Mouse (Mus musculus) cerebellum, adult 2 months (tissue): ENCODE results near the gene Vsnl1. TPM values are rescaled to one million over a fixed set of nuclear protein-coding genes. Genes with fewer than 3 reads are reported as not detected.

Experiments
- DNase-seq, 2 experiments: peaks; one replicate each; pipeline ENCODE4 v3.0.0; 2021
- H3K27ac ChIP-seq: fragments of 200-500 bp; 2 replicates; pipeline ENCODE4 v1.5.1; 2012; ENCODE audit warnings: low read length, control low read depth, inconsistent platforms; ENCODE audit not compliant: insufficient read depth
- H3K27me3 ChIP-seq: fragments of 200-500 bp; 2 replicates; pipeline ENCODE4 v1.6.1; 2012; ENCODE audit warnings: inconsistent platforms, mild to moderate bottlenecking, low read length, moderate library complexity; ENCODE audit not compliant: control insufficient read depth, insufficient read depth
- H3K4me1 ChIP-seq: fragments of 200-500 bp; 2 replicates; pipeline ENCODE4 v1.6.1; 2011; ENCODE audit warnings: low read length; ENCODE audit not compliant: control insufficient read depth, insufficient read depth
- H3K4me3 ChIP-seq: fragments of 200-500 bp; replicated peaks from 2 replicates; pipeline ENCODE3; 2011; ENCODE audit warnings: mild to moderate bottlenecking, low read depth, low read length, control low read depth; ENCODE audit not compliant: insufficient read depth
- CTCF ChIP-seq: fragments of 200-500 bp; IDR thresholded peaks from 2 replicates; pipeline ENCODE4 v1.5.1; 2011; ENCODE audit warnings: low read depth, mild to moderate bottlenecking, control low read depth, low read length, moderate library complexity, borderline replicate concordance; ENCODE audit not compliant: insufficient read depth
- POLR2A ChIP-seq: fragments of 200-500 bp; IDR thresholded peaks from 2 replicates; pipeline ENCODE4 v1.6.1; 2011; ENCODE audit warnings: low read length, control low read depth, borderline replicate concordance; ENCODE audit not compliant: insufficient read depth
- WGBS: fragments of 180-500 bp; shearing (Covaris S2); methylation state at CpG from one replicate; pipeline ENCODE4 v1.1.7; 2018; 5-methylcytosine and 5-hydroxymethylcytosine counted together
- polyA plus RNA-seq: library from polyadenylated mRNA; depleted of rRNA; stranded (reverse); fragments of >200 nt; gene quantifications from 2 replicates; pipeline ENCODE4 v1.2.3, GENCODE M21; 2012; rRNA removed

Gene Vsnl1
- polyA plus RNA-seq, 1 experiment = 543 TPM

GRCm38 (mm10) chr12:11306753-11307645, 129.4 kb downstream of the Vsnl1 start:
- no peak overlapping the region for H3K27ac ChIP-seq
- DNase-seq = no peak
- WGBS = 84% methylated on average over 8 of the region's 8 CpGs
- no peak for TF ChIP-seq POLR2A
- TF ChIP-seq CTCF = no peak
- H3K27me3 ChIP-seq = no peaks in the 10 kb centered on the region
- H3K4me1 ChIP-seq = no peaks in the 10 kb centered on the region
- no peak overlapping the region for H3K4me3 ChIP-seq

DNA sequence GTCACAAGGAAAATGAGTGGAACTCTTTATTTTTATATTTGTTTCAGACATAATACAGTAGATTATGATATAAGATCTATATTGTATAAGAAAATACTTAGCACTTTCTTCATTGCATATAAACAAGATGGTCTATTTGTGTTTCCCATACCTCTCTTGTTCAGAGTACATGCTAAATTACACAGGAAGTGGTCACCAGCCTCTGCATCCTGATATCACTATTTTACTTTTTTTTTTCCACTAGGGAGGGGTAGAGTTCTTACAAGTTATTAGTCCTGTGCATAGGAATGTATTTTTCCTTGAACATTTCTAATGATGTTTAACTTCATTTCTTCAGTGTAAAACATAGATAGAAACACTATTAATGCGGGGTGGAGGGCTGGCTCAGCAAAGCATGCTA, 135.6 kb downstream of the Vsnl1 start:
- Histone ChIP-seq H3K27ac (no peak overlapping the region), H3K27me3 (no peaks in the 10 kb centered on the region), H3K4me1 (no peaks in the 10 kb centered on the region), H3K4me3 (no peak overlapping the region)
- TF ChIP-seq CTCF (no peak), POLR2A (no peak)
- 100% methylated on average over 1 of the region's 1 CpGs for WGBS
- DNase-seq = no peak

DNA sequence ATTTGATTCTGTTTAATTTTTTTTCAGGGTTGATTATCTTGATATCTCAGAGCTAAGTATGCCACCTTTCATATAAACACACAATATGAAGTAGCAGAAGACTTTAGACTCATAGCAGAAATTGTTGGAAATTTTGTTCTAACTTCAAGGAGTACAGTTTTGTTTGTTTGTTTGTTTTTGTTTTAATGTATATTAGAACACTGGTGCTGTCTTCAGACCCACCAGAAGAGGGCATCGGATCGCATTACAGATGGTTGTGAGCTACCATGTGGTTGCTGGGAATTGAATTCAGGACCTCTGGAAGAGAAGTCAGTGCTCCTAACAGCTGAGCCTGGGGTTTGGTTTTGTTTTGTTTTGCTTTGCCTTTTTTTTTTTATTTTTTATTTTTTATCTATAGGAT, 150.0 kb downstream of the Vsnl1 start:
- 95% methylated on average over 2 of the region's 2 CpGs for WGBS
- no peak overlapping the region for H3K27ac ChIP-seq
- H3K4me1 ChIP-seq = no peaks in the 10 kb centered on the region
- no peak for TF ChIP-seq POLR2A
- no peak overlapping the region for H3K4me3 ChIP-seq
- no peaks in the 10 kb centered on the region for H3K27me3 ChIP-seq
- DNase-seq = no peak

DNA sequence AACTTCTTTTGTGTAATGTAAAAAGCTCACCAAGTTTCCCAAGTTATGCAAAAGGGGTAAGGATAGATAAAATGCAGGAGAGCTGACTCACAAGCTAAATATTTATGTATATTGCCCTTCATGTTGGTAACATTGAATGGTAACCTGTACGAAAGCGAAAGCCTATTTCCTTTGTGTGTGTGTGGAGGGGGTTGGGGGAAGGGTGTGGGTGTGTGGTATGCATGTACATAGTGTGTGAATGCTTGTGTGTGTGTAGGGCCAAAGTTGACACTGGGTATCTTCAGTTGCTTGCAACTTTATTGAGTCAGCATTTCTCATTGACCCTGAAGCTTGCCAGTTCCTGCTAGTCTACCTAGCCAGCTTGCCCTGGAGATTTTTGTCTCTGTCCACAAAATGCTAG, 154.8 kb downstream of the Vsnl1 start:
- DNase-seq = no peak
- no peak overlapping the region for H3K4me3 ChIP-seq
- no peaks in the 10 kb centered on the region for H3K27me3 ChIP-seq
- no peak overlapping the region for H3K27ac ChIP-seq
- TF ChIP-seq CTCF (no peak), POLR2A (no peak)
- WGBS = 96% methylated on average over 2 of the region's 2 CpGs
- H3K4me1 ChIP-seq = no peaks in the 10 kb centered on the region

DNA sequence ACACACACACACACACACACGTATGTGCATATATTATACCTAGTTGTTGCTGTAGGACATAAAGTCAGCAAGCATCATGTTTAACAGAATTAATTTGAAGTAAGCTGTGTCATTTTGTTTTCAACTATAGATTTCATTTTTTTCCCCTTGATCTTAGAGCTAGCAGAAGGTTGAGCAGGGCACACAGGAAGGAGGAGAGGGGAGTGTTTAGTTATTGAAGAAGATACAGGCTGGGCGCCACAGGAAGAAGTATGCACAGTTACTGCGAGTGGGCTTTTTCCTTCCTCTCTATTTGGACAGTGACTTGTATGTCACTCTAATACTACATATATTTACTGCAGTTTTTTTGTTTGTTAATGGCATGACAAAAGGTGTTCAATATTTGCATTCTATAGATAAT, 156.5 kb downstream of the Vsnl1 start:
- H3K27me3 ChIP-seq = no peaks in the 10 kb centered on the region
- H3K4me1 ChIP-seq = no peaks in the 10 kb centered on the region
- H3K4me3 ChIP-seq = no peak overlapping the region
- no peak for DNase-seq
- TF ChIP-seq POLR2A (no peak), CTCF (no peak)
- no peak overlapping the region for H3K27ac ChIP-seq
- WGBS = 91% methylated on average over 3 of the region's 3 CpGs

DNA sequence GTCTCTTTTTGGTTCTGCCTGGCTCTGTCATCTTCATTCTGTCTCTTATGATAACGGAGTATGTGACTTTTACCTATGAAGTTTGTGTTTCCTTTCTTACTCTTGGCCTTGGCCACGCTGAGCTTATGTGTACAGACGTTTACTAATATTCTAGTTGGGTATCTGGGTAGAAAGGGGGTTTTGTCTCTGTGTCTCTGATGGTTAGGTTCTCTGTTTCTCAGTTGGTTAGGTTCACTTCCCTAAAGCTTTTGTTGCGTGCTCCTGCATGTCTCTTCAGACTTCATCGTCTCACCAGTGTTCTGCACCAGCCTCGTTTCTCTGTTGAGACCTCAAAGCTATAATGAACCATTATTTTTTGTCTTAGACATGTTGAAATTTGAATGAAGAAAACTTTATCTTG, 159.2 kb downstream of the Vsnl1 start:
- 94% methylated on average over 6 of the region's 6 CpGs for WGBS
- no peak overlapping the region for H3K27ac ChIP-seq
- no peak overlapping the region for H3K4me3 ChIP-seq
- H3K27me3 ChIP-seq = no peaks in the 10 kb centered on the region
- DNase-seq = no peak
- H3K4me1 ChIP-seq = no peaks in the 10 kb centered on the region
- TF ChIP-seq POLR2A (no peak), CTCF (no peak)

DNA sequence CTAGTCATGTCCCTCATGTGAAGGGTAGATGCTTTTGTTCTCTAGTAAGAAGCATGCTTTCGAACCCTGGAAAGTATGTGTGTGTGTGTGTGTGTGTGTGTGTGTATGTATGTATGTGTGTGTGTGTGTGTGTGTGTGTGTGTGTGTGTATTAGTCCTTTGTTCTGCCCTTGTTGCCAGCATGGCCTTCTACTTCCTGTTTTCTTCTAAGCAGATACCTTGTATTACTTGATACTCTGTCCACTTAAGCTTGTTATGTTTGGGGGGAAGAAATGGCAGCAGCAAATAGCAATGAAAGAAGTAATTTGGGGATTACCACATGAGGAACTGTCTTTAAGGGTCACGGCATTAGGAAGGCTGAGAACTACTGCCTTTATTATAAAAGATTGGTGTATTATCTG, 159.8 kb downstream of the Vsnl1 start:
- DNase-seq = no peak
- Histone ChIP-seq H3K27me3 (no peaks in the 10 kb centered on the region), H3K4me3 (no peak overlapping the region), H3K27ac (no peak overlapping the region), H3K4me1 (no peaks in the 10 kb centered on the region)
- 94% methylated on average over 2 of the region's 2 CpGs for WGBS
- TF ChIP-seq POLR2A = no peak
- TF ChIP-seq CTCF = no peak

Other genes with a start within 250 kb of the Vsnl1 start
- gene Msgn1, start 227.6 kb downstream of the Vsnl1 start, polyA plus RNA-seq = not detected in 2 replicates
- gene Gen1, start 170.8 kb downstream of the Vsnl1 start, polyA plus RNA-seq = 0.29 and 0.67 TPM in 2 replicates
- 44.3 and 46.1 TPM in 2 replicates for gene Smc6, start 170.7 kb downstream of the Vsnl1 start, polyA plus RNA-seq
- gene Rad51ap2, start 19.5 kb upstream of the Vsnl1 start, polyA plus RNA-seq = 0.11 and 0.13 TPM in 2 replicates